Mouse (Mus musculus): Measurements from ENCODE around the gene Tbrg1. TPM values are rescaled to one million over a fixed set of nuclear protein-coding genes. Genes with fewer than 3 reads are reported as not detected.

The Tbrg1 gene
- total RNA-seq, 2 experiments from 2014 or later = 33.3 to 35.5 TPM

Other genes with a start within 250 kb of the Tbrg1 start
- not detected for gene Robo3, start 224.1 kb downstream of the Tbrg1 start, total RNA-seq (2021)
- gene Msantd2, start 168.0 kb downstream of the Tbrg1 start, total RNA-seq (2021) = 1 to 10 TPM; 7.8 to 8.0 TPM
- gene Esam, start 129.2 kb downstream of the Tbrg1 start, total RNA-seq (2021) = 10 to 100 TPM; 62.5 to 77.7 TPM
- gene Vsig2, start 118.1 kb downstream of the Tbrg1 start, total RNA-seq (2021) = 1 to 10 TPM; 4.1 to 4.7 TPM
- 1 to 10 TPM; 3.2 to 6.7 TPM for gene Nrgn, start 104.4 kb downstream of the Tbrg1 start, total RNA-seq (2021)
- gene Siae, start 101.6 kb downstream of the Tbrg1 start, total RNA-seq (2021) = 1 to 10 TPM; 8.4 to 8.7 TPM
- 1 to 10 TPM; 1.3 to 2.7 TPM for gene Spa17, start 43.6 kb downstream of the Tbrg1 start, total RNA-seq (2021)
- not detected for gene Panx3, start 11.9 kb upstream of the Tbrg1 start, total RNA-seq (2021)
- not detected for gene Olfr160, start 58.9 kb upstream of the Tbrg1 start, total RNA-seq (2021)
- gene Olfr874, start 87.8 kb upstream of the Tbrg1 start, total RNA-seq (2021) = not detected
- gene Olfr875, start 114.5 kb upstream of the Tbrg1 start, total RNA-seq (2021) = not detected
- gene Olfr876, start 145.7 kb upstream of the Tbrg1 start, total RNA-seq (2021) = not detected
- gene Olfr877, start 197.0 kb upstream of the Tbrg1 start, total RNA-seq (2021) = not detected
- not detected for gene Olfr145, start 239.4 kb upstream of the Tbrg1 start, total RNA-seq (2021)